Mouse (Mus musculus) lung, embryonic 14.5 days (tissue): ENCODE data around the gene Tagln2. TPM values are rescaled to one million over a fixed set of nuclear protein-coding genes. Genes with fewer than 3 reads are reported as not detected.
A peak's percentile ranks its signal among the peaks of the same experiment; 100 is the strongest.

Source experiments
- ATAC-seq: fragments of 200-750 bp; cut with Nextera tagmentation; 2 replicates; pipeline ENCODE4 v1.8.0; 2017; ENCODE audit warnings: mild to moderate bottlenecking, moderate TSS enrichment, moderate library complexity; ENCODE audit not compliant: insufficient read depth
- DNase-seq: peaks from one replicate; pipeline ENCODE4 v3.0.0-alpha.2; 2015
- H3K27ac ChIP-seq: fragments of 300-500 bp; sonication (generic); 2 replicates; pipeline ENCODE4 v1.5.1; 2014; ENCODE audit warnings: low read depth, mild to moderate bottlenecking, moderate library complexity
- H3K27me3 ChIP-seq: fragments of 300-500 bp; sonication (generic); 2 replicates; pipeline ENCODE4 v1.6.1; 2014; ENCODE audit warnings: low read length, control low read depth; ENCODE audit not compliant: insufficient read depth
- H3K36me3 ChIP-seq: fragments of 300-500 bp; sonication (generic); 2 replicates; pipeline ENCODE4 v1.6.1; 2014; ENCODE audit warnings: control low read depth; ENCODE audit not compliant: insufficient read depth
- H3K4me1 ChIP-seq: fragments of 300-500 bp; sonication (generic); 2 replicates; pipeline ENCODE4 v1.6.1; 2014; ENCODE audit warnings: antibody characterized with exemption, control low read depth; ENCODE audit not compliant: insufficient read depth
- H3K4me2 ChIP-seq: fragments of 300-500 bp; sonication (generic); 2 replicates; pipeline ENCODE4 v1.6.1; 2014; ENCODE audit warnings: mild to moderate bottlenecking
- H3K4me3 ChIP-seq: fragments of 300-500 bp; sonication (generic); 2 replicates; pipeline ENCODE4 v1.5.1; 2014; ENCODE audit warnings: low read depth, low read length
- H3K9ac ChIP-seq: fragments of 300-500 bp; sonication (generic); 2 replicates; pipeline ENCODE4 v1.6.1; 2014
- H3K9me3 ChIP-seq: fragments of 300-500 bp; sonication (generic); 2 replicates; pipeline ENCODE4 v1.6.1; 2016; ENCODE audit warnings: low read depth, low read length, control low read depth
- CTCF ChIP-seq: IDR thresholded peaks from 2 replicates; pipeline ENCODE4 v1.5.1; 2016; ENCODE audit warnings: antibody characterized with exemption, low read depth
- WGBS: fragments of 180-500 bp; shearing (Covaris S2); extraction: QIAGEN DNeasy Blood & Tissue Kit; methylation state at CpG from one replicate; pipeline ENCODE4 v1.1.7; 2014; 5-methylcytosine and 5-hydroxymethylcytosine counted together
- polyA plus RNA-seq: library from polyadenylated mRNA; unstranded; fragments of >200 nt; fragmentation: Nextera tagmentation; extraction: Ambion mirVana; gene quantifications from 2 replicates; pipeline ENCODE4 v1.2.1, GENCODE M21; 2014

Gene Tagln2
- polyA plus RNA-seq, 1 experiment from 2014 or later, result 395 TPM

GRCm38 (mm10) chr1:172503111-172503997 lies 3.5 kb downstream of the Tagln2 start:
- peaks cover 30% of the 10 kb centered on the region for H3K4me1 ChIP-seq
- H3K27ac ChIP-seq, result peak overlapping the region; percentile 94
- 4% methylated on average over 14 of the region's 14 CpGs for WGBS
- peak overlapping the region; percentile 79 for H3K4me3 ChIP-seq
- no peaks in the 10 kb centered on the region for H3K27me3 ChIP-seq
- peak; percentile 92 for DNase-seq
- peak overlapping the region; percentile 85 for H3K9ac ChIP-seq
- TF ChIP-seq CTCF, result no peak
- H3K4me2 ChIP-seq, result peak overlapping the region; percentile 79
- ATAC-seq, result no peak
- H3K9me3 ChIP-seq, result no peaks in the 10 kb centered on the region
- H3K36me3 ChIP-seq, result peaks cover 36% of the 10 kb centered on the region

DNA sequence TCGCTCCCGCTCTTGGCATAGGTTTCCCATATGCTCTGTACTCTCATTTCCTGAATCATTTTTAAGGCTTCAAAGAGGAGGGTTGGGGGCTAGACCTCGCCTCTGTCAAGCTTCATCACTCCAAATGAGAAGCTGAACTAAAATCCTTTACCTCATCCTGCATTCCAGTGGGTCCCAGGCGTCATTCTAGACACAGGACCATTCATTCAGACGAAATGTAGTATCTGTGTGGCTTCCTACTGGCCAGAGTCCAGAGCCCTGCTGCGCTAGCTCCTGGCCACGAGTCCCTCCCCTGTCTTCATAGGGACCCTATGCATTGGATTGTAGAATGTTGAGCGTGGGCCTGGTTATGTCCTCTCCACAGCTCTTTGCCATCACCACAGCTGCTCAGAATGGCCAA lies 4.9 kb downstream of the Tagln2 start:
- Histone ChIP-seq H3K27me3 (no peaks in the 10 kb centered on the region), H3K27ac (no peak overlapping the region; the same call in 1 of the 2 replicates), H3K4me1 (peaks cover 26% of the 10 kb centered on the region), H3K36me3 (peaks cover 44% of the 10 kb centered on the region), H3K4me2 (peak overlapping the region; percentile 79), H3K9me3 (no peaks in the 10 kb centered on the region), H3K4me3 (0 out of 2 replicates have a peak overlapping the region, but pooled peaks have one; percentile 15), H3K9ac (no peak overlapping the region)
- 55% methylated on average over 8 of the region's 8 CpGs for whole genome bisulfite sequencing
- ATAC-seq (no peak), DNase-seq (no peak)
- 0 out of 2 replicates have a peak, but pooled peaks have one; percentile 11 for TF ChIP-seq CTCF

GRCm38 (mm10) chr1:172507001-172507400 lies 7.2 kb downstream of the Tagln2 start:
- H3K27ac ChIP-seq, result no peak overlapping the region; the same call in 1 of the 2 replicates
- DNase-seq (peak; percentile 85), ATAC-seq (peak; percentile 52)
- no peak overlapping the region for H3K4me2 ChIP-seq
- H3K4me3 ChIP-seq, result no peak overlapping the region
- H3K27me3 ChIP-seq, result no peaks in the 10 kb centered on the region
- peaks cover 21% of the 10 kb centered on the region for H3K4me1 ChIP-seq
- no peak for TF ChIP-seq CTCF
- H3K9me3 ChIP-seq, result no peaks in the 10 kb centered on the region
- peaks cover 44% of the 10 kb centered on the region for H3K36me3 ChIP-seq
- H3K9ac ChIP-seq, result no peak overlapping the region
- WGBS, result 42% methylated on average over 5 of the region's 5 CpGs

GRCm38 (mm10) chr1:172507701-172508100 lies 7.9 kb downstream of the Tagln2 start:
- no peaks in the 10 kb centered on the region for H3K9me3 ChIP-seq
- H3K4me1 ChIP-seq, result peaks cover 17% of the 10 kb centered on the region
- H3K4me3 ChIP-seq, result no peak overlapping the region
- H3K27me3 ChIP-seq, result no peaks in the 10 kb centered on the region
- no peak for DNase-seq
- H3K9ac ChIP-seq, result no peak overlapping the region
- WGBS, result 74% methylated on average over 3 of the region's 3 CpGs
- H3K36me3 ChIP-seq, result peaks cover 44% of the 10 kb centered on the region
- no peak overlapping the region for H3K27ac ChIP-seq
- ATAC-seq, result no peak
- no peak overlapping the region for H3K4me2 ChIP-seq
- no peak for TF ChIP-seq CTCF

- H3K4me3 ChIP-seq, result no peak overlapping the region
- TF ChIP-seq CTCF, result no peak
- H3K36me3 ChIP-seq, result peaks cover 44% of the 10 kb centered on the region
- ATAC-seq, result no peak
- H3K4me1 ChIP-seq, result peaks cover 21% of the 10 kb centered on the region
- 50% methylated on average over 2 of the region's 2 CpGs for whole genome bisulfite sequencing
- H3K9me3 ChIP-seq, result no peaks in the 10 kb centered on the region
- H3K27me3 ChIP-seq, result no peaks in the 10 kb centered on the region
- no peak overlapping the region for H3K27ac ChIP-seq
- DNase-seq, result no peak
- H3K9ac ChIP-seq, result no peak overlapping the region
- no peak overlapping the region for H3K4me2 ChIP-seq
Measured at GRCm38 (mm10) chr1:172508172-172508571, 8.3 kb downstream of the Tagln2 start.

- Histone ChIP-seq H3K36me3 (peaks cover 44% of the 10 kb centered on the region), H3K9ac (no peak overlapping the region), H3K4me3 (no peak overlapping the region), H3K4me1 (peaks cover 23% of the 10 kb centered on the region), H3K27me3 (no peaks in the 10 kb centered on the region), H3K4me2 (peak overlapping the region; percentile 48; the same call in 1 of the 2 replicates), H3K27ac (peak overlapping the region; percentile 86), H3K9me3 (no peaks in the 10 kb centered on the region)
- 61% methylated on average over 5 of the region's 5 CpGs for WGBS
- no peak for ATAC-seq
- no peak for DNase-seq
- no peak for TF ChIP-seq CTCF
Measured at GRCm38 (mm10) chr1:172509235-172509634, 9.4 kb downstream of the Tagln2 start.

- ATAC-seq (peak; percentile 21), DNase-seq (peak; percentile 47)
- H3K27me3 ChIP-seq, result no peaks in the 10 kb centered on the region
- peaks cover 22% of the 10 kb centered on the region for H3K4me1 ChIP-seq
- peak overlapping the region; percentile 48 for H3K4me2 ChIP-seq
- no peak for TF ChIP-seq CTCF
- 40% methylated on average over 8 of the region's 8 CpGs for WGBS
- no peaks in the 10 kb centered on the region for H3K9me3 ChIP-seq
- peak overlapping the region; percentile 86 for H3K27ac ChIP-seq
- H3K9ac ChIP-seq, result no peak overlapping the region
- H3K4me3 ChIP-seq, result no peak overlapping the region
- peaks cover 41% of the 10 kb centered on the region for H3K36me3 ChIP-seq
Measured at GRCm38 (mm10) chr1:172509983-172510382, 10.1 kb downstream of the Tagln2 start.
